Mouse (Mus musculus): ENCODE measurements around the gene Nos1ap. TPM values are rescaled to one million over a fixed set of nuclear protein-coding genes. Genes with fewer than 3 reads are reported as not detected.

Gene Nos1ap
- polyA plus RNA-seq, 1 experiment from 2014 or later = 8.0 TPM

DNA sequence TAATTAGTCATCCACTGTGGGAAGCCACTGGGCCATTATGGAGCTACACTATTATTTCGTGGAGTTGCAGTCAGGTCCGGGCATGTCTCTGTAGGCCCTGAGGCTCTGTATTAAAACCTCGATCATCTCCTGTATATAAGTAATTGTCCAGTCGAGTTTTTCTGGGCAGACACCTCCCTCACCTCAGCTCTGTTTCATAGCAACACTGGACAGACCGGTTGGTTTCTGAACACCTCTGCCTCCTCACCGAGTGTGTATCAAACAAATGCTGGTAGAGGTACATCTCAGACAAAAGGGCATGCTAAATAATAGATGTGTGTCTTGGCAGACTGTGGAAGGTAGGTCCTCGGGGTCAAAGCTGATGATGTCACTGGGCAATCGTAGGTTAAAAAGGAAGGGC, 182.7 kb downstream of the Nos1ap start:
- Histone ChIP-seq H3K4me3 (ENCODE audit: low read depth, low read length) (no peak overlapping the region), H3K36me3 (ENCODE audit: insufficient read depth, low read length) (no peaks in the 10 kb centered on the region), H3K4me1 (ENCODE audit: insufficient read depth, low read depth, low read length) (no peaks in the 10 kb centered on the region), H3K27me3 (replicated peaks; ENCODE audit: insufficient read depth, low read length) (no peaks in the 10 kb centered on the region), H3K4me2 (replicated peaks; ENCODE audit: low read depth, low read length) (no peak overlapping the region), H3K9me3 (ENCODE audit: low read length) (no peaks in the 10 kb centered on the region), H3K9ac (replicated peaks; ENCODE audit: low read depth) (no peak overlapping the region), H3K27ac (ENCODE audit: low read length) (no peak overlapping the region)
- WGBS = 72% methylated on average over 8 of the region's 8 CpGs
- ATAC-seq (no peak), DNase-seq (ENCODE audit: low spot score) (no peak)
- TF ChIP-seq EP300 (IDR thresholded peaks at IDR 0.05) (no peak), CTCF (IDR thresholded peaks at IDR 0.05) (no peak)

DNA sequence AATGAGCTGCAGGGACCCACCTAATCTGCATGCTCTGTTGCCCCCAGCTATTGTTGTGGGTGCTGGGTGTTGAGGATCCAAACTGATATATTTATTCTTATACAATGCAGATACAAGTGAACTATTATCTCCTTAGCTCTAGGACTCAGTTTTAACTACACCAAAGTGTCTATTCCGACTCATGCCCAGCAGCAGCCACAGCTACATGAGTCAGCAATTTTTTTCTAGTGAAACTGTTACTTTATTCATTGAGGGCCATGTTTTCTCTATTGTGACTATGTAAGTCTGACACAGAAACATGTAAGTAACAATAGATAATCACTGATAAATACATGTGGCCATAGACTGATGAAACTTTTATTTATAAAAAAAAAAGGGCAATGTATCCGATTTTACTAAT, 184.5 kb downstream of the Nos1ap start:
- no peak overlapping the region for H3K4me2 ChIP-seq (replicated peaks; ENCODE audit: low read depth, low read length)
- no peaks in the 10 kb centered on the region for H3K4me1 ChIP-seq (ENCODE audit: insufficient read depth, low read depth, low read length)
- H3K27ac ChIP-seq (ENCODE audit: low read length) = no peak overlapping the region
- H3K9ac ChIP-seq (replicated peaks; ENCODE audit: low read depth) = no peak overlapping the region
- ATAC-seq (no peak), DNase-seq (ENCODE audit: low spot score) (no peak)
- 73% methylated on average over 2 of the region's 2 CpGs for WGBS
- TF ChIP-seq EP300 (IDR thresholded peaks at IDR 0.05) (no peak), CTCF (IDR thresholded peaks at IDR 0.05) (no peak)
- no peaks in the 10 kb centered on the region for H3K9me3 ChIP-seq (ENCODE audit: low read length)
- no peaks in the 10 kb centered on the region for H3K27me3 ChIP-seq (replicated peaks; ENCODE audit: insufficient read depth, low read length)
- H3K36me3 ChIP-seq (ENCODE audit: insufficient read depth, low read length) = no peaks in the 10 kb centered on the region
- H3K4me3 ChIP-seq (ENCODE audit: low read depth, low read length) = no peak overlapping the region

DNA sequence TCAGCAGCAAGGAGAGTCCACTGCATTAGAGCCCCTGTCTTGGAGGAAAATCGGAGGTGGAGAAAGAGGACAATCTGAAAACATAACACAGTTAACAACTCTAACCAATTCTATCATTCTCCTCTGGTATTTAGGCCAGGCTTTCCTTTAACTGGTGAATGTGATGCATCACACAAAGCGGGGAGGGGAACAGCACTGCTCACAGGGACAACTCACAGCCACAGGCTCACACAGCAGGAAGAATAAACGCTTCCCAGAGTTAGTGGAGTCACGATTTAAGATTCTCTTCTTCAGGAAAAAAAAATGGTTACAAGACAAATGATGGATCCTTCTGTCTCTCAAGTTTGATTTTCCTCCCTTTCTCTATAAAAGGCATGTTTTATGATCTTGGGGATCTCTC, 187.0 kb downstream of the Nos1ap start:
- 56% methylated on average over 4 of the region's 4 CpGs for WGBS
- ATAC-seq (no peak), DNase-seq (ENCODE audit: low spot score) (no peak)
- Histone ChIP-seq H3K4me2 (replicated peaks; ENCODE audit: low read depth, low read length) (no peak overlapping the region), H3K9ac (replicated peaks; ENCODE audit: low read depth) (no peak overlapping the region), H3K27ac (ENCODE audit: low read length) (no peak overlapping the region), H3K36me3 (ENCODE audit: insufficient read depth, low read length) (no peaks in the 10 kb centered on the region), H3K4me1 (ENCODE audit: insufficient read depth, low read depth, low read length) (no peaks in the 10 kb centered on the region), H3K9me3 (ENCODE audit: low read length) (no peaks in the 10 kb centered on the region), H3K27me3 (replicated peaks; ENCODE audit: insufficient read depth, low read length) (no peaks in the 10 kb centered on the region), H3K4me3 (ENCODE audit: low read depth, low read length) (no peak overlapping the region)
- TF ChIP-seq CTCF (IDR thresholded peaks at IDR 0.05) (no peak), EP300 (IDR thresholded peaks at IDR 0.05) (no peak)

DNA sequence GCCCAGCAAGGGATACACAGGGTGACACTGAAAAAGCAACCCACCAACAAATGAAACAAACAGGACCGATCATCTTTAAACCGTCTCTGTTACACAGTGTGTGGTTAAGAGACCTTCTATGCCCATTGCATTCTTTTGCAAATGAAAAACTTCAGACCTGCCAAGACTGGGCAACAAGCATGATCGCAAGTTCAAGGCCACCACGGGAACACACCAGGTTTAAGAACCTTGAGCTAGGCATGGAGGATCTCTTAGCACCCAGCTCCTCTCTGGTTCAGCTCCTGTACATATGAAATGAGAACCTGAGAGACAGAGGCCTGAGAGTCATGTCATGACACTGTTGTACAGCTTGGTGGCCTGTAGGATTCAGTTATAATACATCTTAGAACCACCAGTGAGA, 190.8 kb downstream of the Nos1ap start:
- H3K4me3 ChIP-seq (ENCODE audit: low read depth, low read length) = no peak overlapping the region
- H3K4me1 ChIP-seq (ENCODE audit: insufficient read depth, low read depth, low read length) = peaks cover 4% of the 10 kb centered on the region; the same call in 1 of the 2 replicates
- 94% methylated on average over 4 of the region's 4 CpGs for WGBS
- H3K4me2 ChIP-seq (replicated peaks; ENCODE audit: low read depth, low read length) = no peak overlapping the region
- no peak overlapping the region for H3K27ac ChIP-seq (ENCODE audit: low read length)
- H3K36me3 ChIP-seq (ENCODE audit: insufficient read depth, low read length) = no peaks in the 10 kb centered on the region
- TF ChIP-seq CTCF (IDR thresholded peaks at IDR 0.05) = no peak
- TF ChIP-seq EP300 (IDR thresholded peaks at IDR 0.05) = no peak
- DNase-seq (ENCODE audit: low spot score) (no peak), ATAC-seq (no peak)
- no peaks in the 10 kb centered on the region for H3K27me3 ChIP-seq (replicated peaks; ENCODE audit: insufficient read depth, low read length)
- H3K9ac ChIP-seq (replicated peaks; ENCODE audit: low read depth) = no peak overlapping the region
- no peaks in the 10 kb centered on the region for H3K9me3 ChIP-seq (ENCODE audit: low read length)

DNA sequence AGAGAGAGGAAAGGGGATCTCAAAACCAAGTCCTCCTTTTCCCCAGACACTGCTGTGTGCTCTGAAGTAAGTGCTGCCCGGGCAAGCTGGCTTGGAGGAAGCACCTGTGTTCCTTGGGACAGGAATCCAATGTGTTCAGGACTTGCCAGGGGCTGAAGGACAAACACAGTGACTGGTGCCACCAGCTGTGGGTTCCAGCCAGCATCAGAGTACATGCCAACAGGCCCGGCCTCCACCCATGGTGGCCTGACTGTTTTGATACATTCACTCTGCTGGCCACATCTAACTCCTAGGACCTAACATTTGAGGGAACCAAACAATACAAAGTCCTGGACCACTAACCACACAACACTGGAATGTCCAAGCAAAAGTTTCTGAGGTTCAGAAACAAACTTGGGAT, 194.6 kb downstream of the Nos1ap start:
- no peaks in the 10 kb centered on the region for H3K27me3 ChIP-seq (replicated peaks; ENCODE audit: insufficient read depth, low read length)
- 60% methylated on average over 2 of the region's 2 CpGs for WGBS

DNA sequence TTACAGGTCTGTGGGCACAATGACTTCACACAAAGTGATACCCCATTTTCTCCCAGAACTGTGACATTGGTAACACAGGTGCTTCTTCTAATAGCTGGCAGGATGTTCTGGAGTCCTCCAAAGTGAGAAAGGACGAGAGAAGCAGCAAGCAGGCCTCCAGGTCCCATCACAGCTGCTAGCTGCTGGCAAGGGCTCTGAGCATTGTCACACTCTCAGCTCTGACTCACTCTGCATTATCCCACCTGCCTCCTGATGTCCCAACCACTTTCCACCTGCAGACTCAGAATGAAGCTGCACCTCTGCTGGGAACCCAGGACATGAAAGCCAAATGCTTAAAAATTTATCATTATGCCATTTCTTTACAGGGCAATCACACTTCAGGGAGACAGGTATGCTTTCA, 195.0 kb downstream of the Nos1ap start:
- Histone ChIP-seq H3K27me3 (replicated peaks; ENCODE audit: insufficient read depth, low read length) (no peaks in the 10 kb centered on the region), H3K9me3 (ENCODE audit: low read length) (no peaks in the 10 kb centered on the region), H3K4me2 (replicated peaks; ENCODE audit: low read depth, low read length) (no peak overlapping the region), H3K4me1 (ENCODE audit: insufficient read depth, low read depth, low read length) (peaks cover 9% of the 10 kb centered on the region; the same call in 1 of the 2 replicates), H3K9ac (replicated peaks; ENCODE audit: low read depth) (no peak overlapping the region), H3K27ac (ENCODE audit: low read length) (no peak overlapping the region), H3K36me3 (ENCODE audit: insufficient read depth, low read length) (no peaks in the 10 kb centered on the region), H3K4me3 (ENCODE audit: low read depth, low read length) (no peak overlapping the region)
- TF ChIP-seq CTCF (IDR thresholded peaks at IDR 0.05) (no peak), EP300 (IDR thresholded peaks at IDR 0.05) (no peak)
- 44% methylated on average over 1 of the region's 1 CpGs for WGBS
- no peak for DNase-seq (ENCODE audit: low spot score)
- ATAC-seq = no peak

More for the DNA sequence above, 194.6 kb downstream of the Nos1ap start:
- TF ChIP-seq CTCF (IDR thresholded peaks at IDR 0.05) = no peak
- no peak for TF ChIP-seq EP300 (IDR thresholded peaks at IDR 0.05)
- H3K9me3 ChIP-seq (ENCODE audit: low read length) = no peaks in the 10 kb centered on the region
- H3K4me3 ChIP-seq (ENCODE audit: low read depth, low read length) = no peak overlapping the region
- no peak overlapping the region for H3K9ac ChIP-seq (replicated peaks; ENCODE audit: low read depth)
- DNase-seq (ENCODE audit: low spot score) (no peak), ATAC-seq (no peak)
- no peak overlapping the region for H3K27ac ChIP-seq (ENCODE audit: low read length)
- peaks cover 9% of the 10 kb centered on the region; the same call in 1 of the 2 replicates for H3K4me1 ChIP-seq (ENCODE audit: insufficient read depth, low read depth, low read length)
- H3K4me2 ChIP-seq (replicated peaks; ENCODE audit: low read depth, low read length) = no peak overlapping the region
- H3K36me3 ChIP-seq (ENCODE audit: insufficient read depth, low read length) = no peaks in the 10 kb centered on the region

Measured in lung, postnatal 0 days (tissue).